Mouse (Mus musculus) MEL (cell line): ENCODE results near the gene Cfap299. TPM values are rescaled to one million over a fixed set of nuclear protein-coding genes. Genes with fewer than 3 reads are reported as not detected.

Source experiments
- DNase-seq: peaks from one replicate; pipeline ENCODE4 v3.0.0; 2011; ENCODE audit warnings: low read depth, low spot score
- H3K27ac ChIP-seq: 2 replicates; pipeline ENCODE4 v1.5.1; 2012; ENCODE audit warnings: low read depth, mild to moderate bottlenecking, control low read depth, low read length, moderate library complexity; ENCODE audit not compliant: control insufficient read depth
- H3K27me3 ChIP-seq, 2 experiments: fragments of 150-350 bp in 1 of 2; sonication (generic) in 1 of 2; 2 replicates each; pipeline ENCODE4 v1.6.1; 2012; ENCODE audit warnings: low read length in 2 of 2, mild to moderate bottlenecking in 2 of 2, improper control_type of control experiment in 1 of 2, moderate library complexity in 1 of 2; ENCODE audit not compliant: insufficient read depth in 2 of 2, control insufficient read depth in 1 of 2
- H3K36me3 ChIP-seq, 2 experiments: 2 replicates each; pipeline ENCODE4 v1.6.1; 2012 to 2014; ENCODE audit warnings: low read length in 2 of 2, improper control_type of control experiment in 1 of 2, inconsistent platforms in 1 of 2, mild to moderate bottlenecking in 1 of 2; ENCODE audit not compliant: insufficient read depth in 2 of 2, control insufficient read depth in 1 of 2
- H3K4me1 ChIP-seq, 2 experiments: fragments of 150-350 bp in 1 of 2; sonication (generic) in 1 of 2; 2 replicates each; pipeline ENCODE4 v1.6.1; 2012; ENCODE audit warnings: low read length in 2 of 2, improper control_type of control experiment in 1 of 2, mild to moderate bottlenecking in 1 of 2; ENCODE audit not compliant: insufficient read depth in 2 of 2, control insufficient read depth in 1 of 2
- H3K4me3 ChIP-seq, 2 experiments: fragments of 150-350 bp in 1 of 2; sonication (generic) in 1 of 2; 2 replicates each; pipeline ENCODE4 v1.5.1; 2012; ENCODE audit warnings: low read depth in 2 of 2, low read length in 2 of 2, mild to moderate bottlenecking in 2 of 2, moderate library complexity in 2 of 2, control low read depth in 1 of 2, improper control_type of control experiment in 1 of 2; ENCODE audit not compliant: control insufficient read depth in 1 of 2, insufficient read depth in 1 of 2
- H3K79me2 ChIP-seq: 2 replicates; pipeline ENCODE4 v1.6.1; 2012; ENCODE audit warnings: mild to moderate bottlenecking, low read length, moderate library complexity; ENCODE audit not compliant: control insufficient read depth, poor library complexity, insufficient read depth
- H3K9ac ChIP-seq: 2 replicates; pipeline ENCODE4 v1.6.1; 2012; ENCODE audit warnings: low read depth, mild to moderate bottlenecking, control low read depth, low read length, moderate library complexity; ENCODE audit not compliant: control insufficient read depth, poor library complexity, severe bottlenecking
- H3K9me3 ChIP-seq: fragments of 150-350 bp; sonication (generic); replicated peaks from 2 replicates; pipeline ENCODE4 v1.6.1; 2012; ENCODE audit warnings: mild to moderate bottlenecking, low read length, improper control_type of control experiment, moderate library complexity; ENCODE audit not compliant: insufficient read depth
- CHD2 ChIP-seq: IDR thresholded peaks from 2 replicates; pipeline ENCODE4 v1.6.1; 2011; ENCODE audit warnings: low read length, improper control_type of control experiment
- EP300 ChIP-seq, 2 experiments: IDR thresholded peaks; 2 replicates each; pipeline ENCODE4 v1.6.1; 2011; ENCODE audit warnings: improper control_type of control experiment in 2 of 2, low read length in 2 of 2, low read depth in 1 of 2, mild to moderate bottlenecking in 1 of 2
- GATA1 ChIP-seq: IDR thresholded peaks from 2 replicates; pipeline ENCODE4 v1.6.1; 2011; ENCODE audit warnings: low read depth, low read length, improper control_type of control experiment
- MAFK ChIP-seq: IDR thresholded peaks from 2 replicates; pipeline ENCODE4 v1.6.1; 2011; ENCODE audit warnings: low read depth, mild to moderate bottlenecking, low read length, improper control_type of control experiment, borderline replicate concordance
- MAX ChIP-seq: IDR thresholded peaks from 2 replicates; pipeline ENCODE4 v1.6.1; 2011; ENCODE audit warnings: low read length, improper control_type of control experiment
- MAZ ChIP-seq: IDR thresholded peaks from 2 replicates; pipeline ENCODE4 v1.6.1; 2012; ENCODE audit warnings: low read depth, mild to moderate bottlenecking, inconsistent platforms, low read length, improper control_type of control experiment
- MYB ChIP-seq: IDR thresholded peaks from 2 replicates; pipeline ENCODE4 v1.6.1; 2011; ENCODE audit warnings: mild to moderate bottlenecking, low read depth, low read length, improper control_type of control experiment
- MYC ChIP-seq: IDR thresholded peaks from 2 replicates; pipeline ENCODE4 v1.6.1; 2011; ENCODE audit warnings: low read depth, mild to moderate bottlenecking, low read length, improper control_type of control experiment, moderate library complexity
- SIN3A ChIP-seq: IDR thresholded peaks from 2 replicates; pipeline ENCODE4 v1.6.1; 2012; ENCODE audit warnings: low read length, improper control_type of control experiment, inconsistent platforms
- SMC3 ChIP-seq: IDR thresholded peaks from 2 replicates; pipeline ENCODE4 v1.6.1; 2011; ENCODE audit warnings: low read depth, low read length, improper control_type of control experiment
- TAL1 ChIP-seq: IDR thresholded peaks from 2 replicates; pipeline ENCODE4 v1.6.1; 2012; ENCODE audit warnings: mild to moderate bottlenecking, inconsistent platforms, low read length, moderate library complexity, mixed read lengths
- TCF12 ChIP-seq: IDR thresholded peaks from 2 replicates; pipeline ENCODE4 v1.6.1; 2014; ENCODE audit warnings: low read depth, mild to moderate bottlenecking, inconsistent platforms, low read length, improper control_type of control experiment, moderate library complexity
- UBTF ChIP-seq: IDR thresholded peaks from 2 replicates; pipeline ENCODE4 v1.6.1; 2012; ENCODE audit warnings: low read depth, mild to moderate bottlenecking, inconsistent platforms, low read length, improper control_type of control experiment, moderate library complexity, borderline replicate concordance; ENCODE audit not compliant: insufficient read depth
- USF1 ChIP-seq: IDR thresholded peaks from 2 replicates; pipeline ENCODE4 v1.6.1; 2014; ENCODE audit warnings: low read depth, mild to moderate bottlenecking, inconsistent platforms, low read length, improper control_type of control experiment, moderate library complexity
- USF2 ChIP-seq, 2 experiments: IDR thresholded peaks; 2 replicates each; pipeline ENCODE4 v1.6.1; 2011 to 2012; ENCODE audit warnings: improper control_type of control experiment in 2 of 2, low read length in 2 of 2, borderline replicate concordance in 1 of 2, inconsistent platforms in 1 of 2, low read depth in 1 of 2, mild to moderate bottlenecking in 1 of 2; ENCODE audit not compliant: insufficient read depth in 1 of 2
- ZC3H11A ChIP-seq: IDR thresholded peaks from 2 replicates; pipeline ENCODE4 v1.6.1; 2012; ENCODE audit warnings: low read depth, mild to moderate bottlenecking, inconsistent platforms, low read length, improper control_type of control experiment
- ZMIZ1 ChIP-seq: IDR thresholded peaks from 2 replicates; pipeline ENCODE4 v1.6.1; 2012; ENCODE audit warnings: low read depth, mild to moderate bottlenecking, inconsistent platforms, low read length, improper control_type of control experiment, moderate library complexity
- ZNF384 ChIP-seq: IDR thresholded peaks from 2 replicates; pipeline ENCODE4 v1.6.1; 2012; ENCODE audit warnings: low read depth, mild to moderate bottlenecking, inconsistent platforms, low read length, improper control_type of control experiment
- polyA plus RNA-seq, 2 experiments: library from polyadenylated mRNA; stranded (reverse) in 1 of 2; unstranded in 1 of 2; fragments of >175 nt in 1 of 2; fragments of >200 nt in 1 of 2; gene quantifications; 2 replicates each; pipeline versions ENCODE4 v1.2.1 to v1.2.4; 2012; ENCODE audit warnings: low replicate concordance in 2 of 2, low read depth in 1 of 2; ENCODE audit not compliant: insufficient read length in 2 of 2, insufficient read depth in 1 of 2, missing spikeins in 1 of 2
- total RNA-seq: library from RNA; depleted of rRNA; stranded (reverse); fragments of 300-350 nt; gene quantifications from 2 replicates; pipeline ENCODE4 v1.2.3, GENCODE M21; 2012

Cfap299 gene
- total and polyA plus RNA-seq, 3 experiments = not detected

GRCm38 (mm10) chr5:98563801-98564200, 234.7 kb downstream of the Cfap299 start:
- Histone ChIP-seq H3K4me3 (no peak overlapping the region), H3K9ac (no peak overlapping the region), H3K27me3 (no peaks in the 10 kb centered on the region), H3K79me2 (no peaks in the 10 kb centered on the region)
- no peak for DNase-seq
- TF ChIP-seq ZMIZ1 (no peak), USF2 (IDR thresholded peaks at IDR 0.05; ENCODE audit: borderline replicate concordance in 1 of 2, insufficient read depth in 1 of 2, low read depth in 1 of 2, low read length in 2 of 2) (no peak), SIN3A (no peak), SMC3 (no peak), MYC (no peak), CHD2 (no peak), UBTF (no peak), TAL1 (no peak), MYB (no peak), MAZ (no peak), MAFK (no peak)
- TF ChIP-seq, all 39 proteins: peak for 0
- H3K27ac ChIP-seq = no peak overlapping the region
- no peaks in the 10 kb centered on the region for H3K4me1 ChIP-seq
- no peaks in the 10 kb centered on the region for H3K9me3 ChIP-seq
- no peaks in the 10 kb centered on the region for H3K36me3 ChIP-seq

GRCm38 (mm10) chr5:98566461-98567193, 237.5 kb downstream of the Cfap299 start:
- no peaks in the 10 kb centered on the region for H3K79me2 ChIP-seq

More at GRCm38 (mm10) chr5:98566461-98567193, 237.5 kb downstream of the Cfap299 start:
- no peak overlapping the region for H3K9ac ChIP-seq
- no peaks in the 10 kb centered on the region for H3K4me1 ChIP-seq
- H3K9me3 ChIP-seq = no peaks in the 10 kb centered on the region
- no peak for DNase-seq
- H3K36me3 ChIP-seq = no peaks in the 10 kb centered on the region
- TF ChIP-seq USF2 (IDR thresholded peaks at IDR 0.05; ENCODE audit: borderline replicate concordance in 1 of 2, insufficient read depth in 1 of 2, low read depth in 1 of 2, low read length in 2 of 2) (no peak), EP300 (IDR thresholded peaks at IDR 0.05; ENCODE audit: low read depth in 1 of 2, low read length in 2 of 2) (no peak), USF1 (no peak), TAL1 (no peak), MAX (no peak), SMC3 (no peak), TCF12 (no peak), GATA1 (no peak), ZC3H11A (no peak), MYB (no peak), ZNF384 (no peak)
- no peaks in the 10 kb centered on the region for H3K27me3 ChIP-seq
- H3K27ac ChIP-seq = no peak overlapping the region
- no peak overlapping the region for H3K4me3 ChIP-seq
